Mouse (Mus musculus): ENCODE measurements around the gene Tnrc6c.

GRCm38 (mm10) chr11:117738123-117738522 is 84.0 kb downstream of the Tnrc6c start:
- no peak for TF ChIP-seq POLR2A (IDR thresholded peaks at IDR 0.05; ENCODE audit: borderline replicate concordance, control insufficient read depth, low read depth, low read length)
- no peak for TF ChIP-seq CTCF (IDR thresholded peaks at IDR 0.05; ENCODE audit: control insufficient read depth, insufficient read depth, low read length)
